Mouse (Mus musculus): Measurements from ENCODE around the gene Dnlz. TPM values are rescaled to one million over a fixed set of nuclear protein-coding genes. Genes with fewer than 3 reads are reported as not detected.

The Dnlz gene
- total RNA-seq, 1 experiment from 2014 or later: 9.1 TPM

DNA sequence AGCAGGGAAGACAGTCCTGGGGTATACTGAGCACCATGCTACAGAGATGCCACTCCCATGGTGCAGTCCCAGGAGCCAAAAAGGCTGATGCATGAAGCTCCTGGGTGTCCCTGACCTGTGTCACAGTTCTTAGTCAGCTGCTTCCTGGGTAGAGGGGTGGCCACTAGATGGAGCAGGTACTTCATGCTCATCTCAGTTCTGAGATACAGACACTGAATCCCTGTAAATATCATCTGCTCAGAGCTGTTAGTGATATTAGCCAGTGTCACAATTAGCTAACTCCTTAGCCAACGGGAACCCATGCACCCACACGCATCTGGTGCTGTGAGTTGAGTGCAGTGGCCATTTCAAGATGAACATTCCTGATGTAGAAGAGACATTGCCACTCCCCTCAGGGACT lies 27.0 kb downstream of the Dnlz start:
- ATAC-seq (replicated peaks; ENCODE audit: low read depth, poor library complexity, severe bottlenecking): no peak

- ATAC-seq (replicated peaks; ENCODE audit: low read depth, poor library complexity, severe bottlenecking): no peak
Observed at GRCm38 (mm10) chr2:26323589-26324325, 28.2 kb downstream of the Dnlz start.

- no peak for ATAC-seq (replicated peaks; ENCODE audit: low read depth, poor library complexity, severe bottlenecking)
Observed at GRCm38 (mm10) chr2:26320245-26321185, 31.4 kb downstream of the Dnlz start.

GRCm38 (mm10) chr2:26319519-26320244 lies 32.2 kb downstream of the Dnlz start:
- no peak for ATAC-seq (replicated peaks; ENCODE audit: low read depth, poor library complexity, severe bottlenecking)

DNA sequence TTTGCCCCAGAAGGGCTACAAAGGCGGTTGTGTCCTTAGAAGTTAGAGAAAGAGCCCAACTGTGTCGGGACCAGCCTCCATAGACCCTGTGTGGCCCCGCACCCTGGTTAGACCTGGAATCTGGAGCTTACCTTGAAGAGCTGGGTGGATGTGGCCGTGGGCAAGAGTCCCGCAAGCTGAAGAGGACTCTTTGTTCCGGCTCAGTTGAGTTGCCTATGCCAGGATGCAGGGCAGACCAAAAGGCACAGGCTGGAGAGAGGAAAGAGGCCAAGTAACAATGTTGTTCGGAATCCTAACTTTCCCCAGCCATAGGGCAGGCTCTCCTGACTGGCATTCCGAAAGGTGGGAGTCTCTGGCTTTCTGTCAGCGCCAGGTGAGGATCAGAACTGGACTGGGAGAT lies 32.8 kb downstream of the Dnlz start:
- ATAC-seq (replicated peaks; ENCODE audit: low read depth, poor library complexity, severe bottlenecking): no peak

DNA sequence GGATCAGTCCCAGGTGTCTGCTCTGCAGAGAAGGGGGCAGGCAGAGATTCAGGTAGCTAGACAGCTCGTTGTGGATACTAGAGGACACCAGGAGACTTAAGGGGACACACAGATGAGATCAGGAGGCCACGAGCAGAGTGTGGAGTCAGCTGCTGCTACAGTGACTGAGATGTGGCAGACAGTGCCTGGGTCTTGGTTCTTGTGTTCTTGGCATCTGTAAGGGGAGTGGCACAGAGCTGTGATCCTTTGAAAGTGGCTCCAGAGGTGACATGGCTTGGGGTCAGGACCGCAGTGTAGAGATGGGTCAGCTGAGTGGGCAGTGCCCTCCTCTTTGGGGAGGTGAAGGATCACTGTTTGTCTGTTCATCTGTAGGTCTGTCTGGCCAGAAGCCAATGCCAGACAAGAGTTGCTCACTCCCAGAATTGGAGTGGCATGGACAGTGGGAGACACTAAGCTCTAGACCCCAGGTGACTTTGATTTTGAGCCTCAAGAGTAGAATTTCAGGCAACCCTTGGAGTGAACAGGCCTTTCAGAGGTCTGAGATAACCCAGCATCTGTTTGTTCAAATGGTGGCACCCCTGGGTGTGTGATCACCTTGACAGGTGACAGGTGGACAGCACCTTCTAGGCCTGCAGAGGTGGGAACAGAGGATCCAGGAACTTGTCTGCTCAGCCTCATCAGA lies 33.8 kb downstream of the Dnlz start:
- ATAC-seq (replicated peaks; ENCODE audit: low read depth, poor library complexity, severe bottlenecking): no peak

- ATAC-seq (replicated peaks; ENCODE audit: low read depth, poor library complexity, severe bottlenecking): no peak
Observed at GRCm38 (mm10) chr2:26317371-26317770, 34.5 kb downstream of the Dnlz start.

GRCm38 (mm10) chr2:26316576-26317246 lies 35.2 kb downstream of the Dnlz start:
- no peak for ATAC-seq (replicated peaks; ENCODE audit: low read depth, poor library complexity, severe bottlenecking)

- ATAC-seq (replicated peaks; ENCODE audit: low read depth, poor library complexity, severe bottlenecking): peak; percentile 16; the same call in 1 of the 2 replicates
Observed at GRCm38 (mm10) chr2:26315925-26316311, 36.0 kb downstream of the Dnlz start.

- ATAC-seq (replicated peaks; ENCODE audit: low read depth, poor library complexity, severe bottlenecking): peak; percentile 46
Observed at GRCm38 (mm10) chr2:26315072-26315924, 36.6 kb downstream of the Dnlz start, which contains the start of gene Gpsm1. Gene Gpsm1 (plus strand): TSS chr2:26315515.

- ATAC-seq (replicated peaks; ENCODE audit: low read depth, poor library complexity, severe bottlenecking): no peak
Observed at GRCm38 (mm10) chr2:26314281-26315071, 37.4 kb downstream of the Dnlz start.

- no peak for ATAC-seq (replicated peaks; ENCODE audit: low read depth, poor library complexity, severe bottlenecking)
Observed at GRCm38 (mm10) chr2:26313394-26313793, 38.5 kb downstream of the Dnlz start.

DNA sequence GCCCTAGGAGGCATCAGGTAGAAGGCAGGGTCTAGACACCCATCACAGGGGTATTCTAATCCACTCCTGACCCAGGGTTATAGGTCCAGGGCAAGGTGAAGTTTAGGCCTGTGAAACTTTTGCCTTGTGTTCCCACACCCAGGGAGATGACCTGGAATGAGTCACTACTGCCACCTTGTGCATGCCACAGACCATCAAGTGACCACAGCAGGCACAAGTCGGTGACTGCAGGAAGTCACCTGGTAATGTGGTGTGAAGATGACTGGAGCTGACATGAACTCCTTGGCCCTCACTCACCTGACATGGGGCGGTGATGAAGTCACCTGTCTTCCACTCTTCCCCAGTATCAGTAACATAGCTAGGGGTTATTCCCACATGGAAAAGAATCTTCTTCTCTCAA lies 39.1 kb downstream of the Dnlz start:
- no peak for ATAC-seq (replicated peaks; ENCODE audit: low read depth, poor library complexity, severe bottlenecking)

DNA sequence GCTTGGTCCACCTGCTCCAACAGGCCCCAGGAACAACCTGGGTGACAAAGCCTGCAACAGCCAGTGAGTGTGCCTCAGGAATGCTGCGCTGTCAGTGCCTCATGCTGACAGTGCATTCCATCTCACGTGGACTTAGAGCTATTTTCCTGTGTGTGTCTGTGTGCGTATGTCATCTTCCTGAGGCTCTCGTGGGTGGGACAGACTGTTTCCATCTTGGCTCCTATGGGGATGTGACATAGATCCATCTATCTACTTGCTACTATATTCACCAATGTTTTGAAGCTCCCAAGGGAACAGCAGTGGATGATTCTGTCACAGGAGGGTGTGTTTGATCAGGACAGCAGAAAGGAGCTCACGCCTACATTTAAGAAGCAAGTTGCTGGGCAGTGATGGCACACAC lies 40.0 kb downstream of the Dnlz start:
- no peak for ATAC-seq (replicated peaks; ENCODE audit: low read depth, poor library complexity, severe bottlenecking)

DNA sequence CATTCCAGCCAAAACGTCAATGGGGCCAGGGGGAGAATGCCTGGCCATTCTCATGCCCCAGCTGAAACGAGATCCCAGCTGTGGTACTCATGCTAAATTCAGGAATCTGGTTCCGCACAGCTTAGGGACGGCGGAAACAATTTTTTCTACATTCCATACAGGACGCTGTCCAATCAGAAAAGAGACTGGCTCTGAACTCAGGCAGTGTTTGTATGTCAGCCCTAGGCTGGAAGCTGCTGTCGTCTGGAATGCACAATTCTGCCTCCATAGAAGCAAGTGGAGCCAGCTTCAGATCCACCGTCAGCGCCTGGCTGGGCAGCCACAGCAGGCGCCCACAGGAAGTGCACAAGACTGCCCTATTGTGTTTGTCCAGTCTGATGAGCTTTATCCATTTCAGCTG lies 42.2 kb downstream of the Dnlz start:
- no peak for ATAC-seq (replicated peaks; ENCODE audit: low read depth, poor library complexity, severe bottlenecking)

DNA sequence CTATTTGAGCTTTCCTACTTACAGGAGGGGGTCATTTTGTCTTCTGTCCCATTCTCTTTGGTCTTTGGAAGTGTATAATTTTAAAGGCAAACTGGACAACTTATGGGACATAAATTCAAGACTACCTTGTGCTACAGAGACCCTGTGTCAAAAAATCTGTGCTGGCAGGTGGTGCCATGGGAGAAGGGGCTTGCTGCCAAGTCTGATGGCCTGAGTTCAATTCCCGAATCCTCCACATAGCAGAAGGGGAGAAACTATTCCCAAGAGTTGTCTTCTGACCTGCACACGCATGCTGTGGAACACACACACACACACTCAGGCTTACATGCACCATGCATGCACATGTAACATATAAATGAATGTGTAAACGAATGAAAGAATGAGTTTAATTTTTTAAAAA lies 45.2 kb downstream of the Dnlz start:
- no peak for ATAC-seq (replicated peaks; ENCODE audit: low read depth, poor library complexity, severe bottlenecking)

- no peak for ATAC-seq (replicated peaks; ENCODE audit: low read depth, poor library complexity, severe bottlenecking)
Observed at GRCm38 (mm10) chr2:26305555-26305954, 46.4 kb downstream of the Dnlz start.

DNA sequence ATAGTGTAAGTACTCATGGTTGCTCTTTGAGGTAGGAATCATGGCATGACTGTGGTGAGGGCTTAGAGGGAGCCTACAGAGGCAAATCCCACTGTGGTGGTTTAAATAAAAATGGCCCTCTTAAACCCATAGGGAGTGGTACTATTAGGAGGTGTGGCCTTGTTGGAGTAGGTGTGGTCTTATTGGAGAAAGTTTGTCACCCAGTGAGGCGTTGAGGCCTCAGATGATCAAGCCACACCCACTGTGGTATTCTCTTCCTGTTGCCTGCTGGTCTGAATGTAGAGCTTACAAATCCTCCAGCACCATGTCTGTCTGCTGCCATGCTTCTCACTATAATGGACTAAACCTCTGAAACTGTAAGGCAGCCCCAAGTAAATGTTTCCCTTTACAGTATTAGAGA lies 47.2 kb downstream of the Dnlz start:
- ATAC-seq (replicated peaks; ENCODE audit: low read depth, poor library complexity, severe bottlenecking): no peak
